Mouse (Mus musculus) heart, postnatal 0 days (tissue): ENCODE data around the gene Atp10a.

Experiments used
- CTCF ChIP-seq: IDR thresholded peaks from 2 replicates; pipeline ENCODE4 v1.5.1; 2016; ENCODE audit warnings: antibody characterized with exemption, control low read depth, low read depth
- EP300 ChIP-seq: IDR thresholded peaks from 2 replicates; pipeline ENCODE4 v1.6.1; 2016; ENCODE audit warnings: antibody characterized with exemption, low read depth

- TF ChIP-seq CTCF (no peak), EP300 (no peak)
These were observed 211.1 kb downstream of the Atp10a start for GRCm38 (mm10) chr7:58866865-58867614.
